Mouse (Mus musculus) CD8-positive naive resting alpha-beta T cell, adult 2 months (primary cell): ENCODE measurements at regions not wholly inside any gene's neighbourhood (a gene's known extent, or its start where the extent isn't known, plus 50 kb on each side); places are given as distances from the start of the nearest gene placed in this dataset.

Experiments
- DNase-seq, 2 experiments: peaks; one replicate each; pipeline ENCODE4 v3.0.0; 2022; ENCODE audit warnings: low read depth in 2 of 2, low spot score in 2 of 2

DNA sequence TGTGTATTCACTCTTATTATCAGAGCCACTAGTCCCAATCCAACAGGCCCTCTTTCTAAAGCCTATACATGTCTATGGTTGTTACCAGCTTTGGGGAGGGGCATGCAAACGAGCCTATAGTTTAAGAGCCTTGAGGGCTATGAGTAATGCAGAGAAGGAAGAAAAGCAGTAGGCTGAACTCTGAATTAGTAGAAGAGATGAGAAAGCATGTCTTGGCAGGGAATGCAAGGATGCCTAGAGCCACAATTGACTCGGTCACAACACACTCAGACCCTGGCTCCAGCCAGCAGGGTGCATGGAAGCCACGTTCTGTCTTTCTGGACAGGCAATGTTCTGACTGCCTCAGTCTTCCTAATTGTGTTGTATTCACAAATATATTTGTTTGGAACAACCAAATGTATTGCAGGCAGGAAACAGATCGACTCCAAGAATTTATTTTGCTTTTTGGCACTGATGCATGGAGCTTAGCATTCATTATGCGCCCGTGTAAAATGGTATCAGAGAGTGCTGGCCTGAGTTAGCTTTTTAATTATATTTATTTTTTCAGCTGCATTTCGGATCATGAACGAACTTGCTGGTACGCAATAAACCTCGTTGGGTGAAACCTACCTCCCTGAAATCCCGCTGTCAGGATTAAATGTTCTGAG, 110.2 kb downstream of the Rybp start:
- no peak for DNase-seq

DNA sequence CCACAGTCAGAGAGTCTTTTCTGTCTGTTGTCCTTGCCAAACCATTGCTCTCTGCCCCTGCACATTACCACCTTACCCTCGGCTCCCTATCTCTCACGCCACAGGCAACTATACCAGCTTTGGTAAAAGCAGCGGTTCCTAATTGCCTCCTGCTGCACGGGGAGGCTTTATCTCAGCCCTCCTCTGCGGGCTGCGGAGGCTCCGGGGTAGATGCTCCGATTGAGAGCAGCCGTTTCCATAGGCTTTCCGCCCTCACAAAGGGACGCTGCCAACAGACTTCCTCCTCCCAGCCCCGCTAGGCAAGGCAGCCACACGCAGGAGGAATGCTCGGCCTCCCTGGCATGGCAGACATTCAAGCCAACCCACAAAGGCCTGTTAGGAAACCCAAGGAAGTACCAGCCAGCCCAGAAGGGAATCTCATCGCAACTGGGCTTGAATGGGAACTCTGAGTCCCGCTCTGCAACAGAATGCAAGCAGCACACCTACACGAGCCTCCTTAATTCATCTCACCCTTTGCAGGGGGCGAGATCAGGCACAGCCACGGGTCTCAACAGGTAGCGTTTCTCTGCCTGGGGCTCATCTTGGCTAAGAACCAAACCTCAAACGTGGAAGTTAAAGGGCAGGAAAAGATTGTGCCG, 116.5 kb downstream of the Rybp start:
- DNase-seq = no peak

DNA sequence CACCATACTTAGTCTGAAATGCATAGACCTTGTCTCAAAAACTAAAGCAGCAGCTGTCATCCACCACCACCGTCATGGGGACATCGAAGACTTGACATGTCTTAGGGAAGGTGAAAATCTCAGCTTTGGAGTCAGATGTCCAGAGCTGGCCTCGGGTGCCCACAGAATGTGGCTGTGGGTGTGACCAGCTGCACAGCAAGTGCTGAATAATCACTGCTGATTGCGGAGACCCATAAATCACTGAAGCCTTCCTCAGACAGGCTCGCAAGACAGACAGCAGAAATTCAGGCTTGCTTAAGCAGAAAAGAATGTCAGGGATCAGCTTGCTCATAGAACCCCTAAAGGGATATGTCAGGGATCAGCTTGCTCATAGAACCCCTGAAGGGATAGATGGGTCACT, 120.0 kb downstream of the Rybp start:
- no peak for DNase-seq

DNA sequence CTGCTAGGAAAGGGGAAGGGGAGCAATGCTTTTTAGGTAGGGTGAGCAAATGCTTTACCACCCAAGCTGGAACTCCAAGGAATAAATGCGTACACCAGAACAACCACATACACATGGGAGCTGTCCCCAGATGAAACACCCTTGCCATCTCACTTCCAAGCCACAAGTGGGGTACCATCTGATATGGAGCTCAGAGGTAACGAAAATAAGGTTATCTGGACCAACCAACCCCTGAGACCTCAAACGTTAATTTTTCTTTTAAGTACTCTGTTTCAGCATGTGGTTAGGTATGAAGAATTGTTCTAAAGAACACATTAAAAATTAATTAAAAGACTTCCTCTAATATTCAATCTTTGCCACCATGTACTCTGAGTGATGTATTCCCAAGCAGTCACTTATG, 121.5 kb downstream of the Rybp start:
- DNase-seq = no peak

DNA sequence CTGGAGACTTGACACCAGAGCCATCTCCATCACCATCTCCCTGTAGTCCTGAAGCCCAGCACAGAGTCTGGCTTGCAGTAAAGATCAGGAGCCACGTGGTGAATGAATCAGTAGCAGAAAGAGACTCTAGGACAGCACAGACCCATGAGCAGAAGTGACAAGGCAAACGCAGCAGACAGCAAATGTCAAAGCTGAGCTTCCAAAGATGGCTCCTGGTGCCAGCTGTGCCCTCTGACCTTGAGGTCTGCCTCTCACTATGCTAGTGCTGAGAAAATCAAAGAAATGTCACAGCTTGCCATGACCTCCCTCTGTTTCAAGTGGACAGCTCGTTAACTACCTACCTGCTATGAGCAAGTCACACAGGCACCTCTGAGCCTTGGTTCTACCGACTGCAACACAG, 123.1 kb downstream of the Rybp start:
- DNase-seq = no peak

DNA sequence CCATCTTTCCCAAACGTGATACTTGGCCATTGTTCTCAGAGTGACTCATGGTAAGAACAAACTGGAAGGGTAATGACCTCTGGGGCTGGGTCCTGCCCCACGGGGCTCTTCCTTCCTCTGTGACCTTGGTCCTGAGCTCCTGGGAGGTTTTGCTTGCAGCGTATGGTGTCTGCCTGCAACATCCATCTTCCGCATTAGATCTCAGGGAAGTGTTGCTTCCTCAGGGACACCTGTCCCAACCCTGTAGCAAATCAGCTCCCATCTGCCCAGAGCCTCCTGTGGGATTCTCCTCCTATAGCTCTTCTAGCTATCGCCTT, 123.5 kb downstream of the Rybp start:
- no peak for DNase-seq

DNA sequence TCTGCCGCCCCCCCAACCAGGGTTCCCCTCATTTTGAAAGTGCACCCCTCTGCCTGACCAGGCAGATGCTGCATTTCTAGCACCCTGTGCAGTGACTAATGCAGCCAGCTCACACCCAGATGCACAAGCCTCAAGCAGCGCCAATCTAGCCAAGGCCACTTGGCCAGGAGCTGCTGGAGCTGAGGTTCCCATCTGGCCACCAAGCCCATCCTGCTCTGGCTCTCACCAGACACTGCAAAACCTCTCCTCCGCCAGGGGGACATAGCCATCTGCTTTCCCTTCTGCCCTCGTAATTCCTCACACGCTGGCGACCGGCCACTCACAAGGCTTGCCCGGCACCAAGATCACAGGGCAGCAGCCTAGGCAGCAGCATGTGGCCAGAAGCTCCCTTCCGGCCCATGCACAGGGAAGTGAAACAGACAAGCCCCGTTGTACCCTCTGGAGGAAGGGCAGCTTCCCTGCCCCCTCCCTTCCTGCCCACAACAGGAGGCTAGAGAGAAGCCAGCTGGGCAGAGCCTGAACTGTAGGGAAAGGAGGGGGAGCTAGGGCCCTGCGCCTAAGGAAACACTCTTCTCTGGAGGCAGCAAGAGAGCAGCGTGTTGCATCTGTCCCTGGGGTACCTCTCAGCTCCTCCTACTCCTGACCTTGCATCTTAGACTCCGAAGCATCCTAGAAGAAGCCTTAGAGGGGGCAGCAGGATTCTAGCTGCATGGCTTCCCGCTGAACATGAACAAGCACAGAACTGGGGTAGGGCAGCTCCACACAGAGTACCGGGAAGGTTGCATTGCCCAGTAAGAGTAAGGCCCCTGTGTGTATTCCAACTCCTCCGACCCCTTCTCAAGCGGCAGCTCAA, 124.1 kb downstream of the Rybp start:
- DNase-seq = peak in 1 of 2 experiments; percentile 11

DNA sequence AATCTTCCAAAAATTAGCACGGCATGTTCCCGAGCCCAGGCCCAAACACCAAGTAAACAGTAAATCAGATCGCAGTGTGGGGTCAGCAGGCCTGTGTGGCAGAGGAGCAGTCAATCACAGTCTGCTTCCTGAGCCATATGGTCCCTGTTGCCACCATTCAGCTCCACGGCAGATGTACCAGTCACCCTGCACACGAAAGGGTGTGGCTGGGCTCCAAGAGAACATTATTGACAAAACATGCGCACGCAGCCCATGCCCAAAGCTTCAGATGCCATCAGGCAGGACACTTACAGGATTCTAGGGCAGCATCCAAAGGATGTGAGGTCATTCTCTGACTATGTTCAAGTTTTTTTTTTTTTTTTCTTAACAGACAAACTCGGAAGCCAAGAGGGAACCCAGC, 126.6 kb downstream of the Rybp start:
- DNase-seq = no peak

DNA sequence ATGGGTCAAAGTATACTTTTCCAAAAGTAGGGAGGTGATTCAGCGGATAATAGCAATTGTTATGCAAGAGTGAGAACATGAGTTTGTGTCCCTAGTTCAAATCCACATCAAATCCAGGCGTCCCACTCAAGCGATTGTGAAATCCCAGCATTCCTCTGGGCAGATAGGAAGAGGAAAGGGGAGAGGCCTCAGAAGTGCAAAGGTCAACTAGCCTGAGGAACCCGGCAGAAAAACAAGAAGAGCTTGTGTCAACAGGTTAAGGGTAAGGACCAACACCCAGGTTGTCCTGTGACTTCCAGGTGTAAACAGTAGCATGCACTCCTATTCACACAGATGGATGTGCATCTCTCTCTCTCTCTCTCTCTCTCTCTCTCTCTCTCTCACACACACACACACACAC, 127.5 kb downstream of the Rybp start:
- DNase-seq = no peak

DNA sequence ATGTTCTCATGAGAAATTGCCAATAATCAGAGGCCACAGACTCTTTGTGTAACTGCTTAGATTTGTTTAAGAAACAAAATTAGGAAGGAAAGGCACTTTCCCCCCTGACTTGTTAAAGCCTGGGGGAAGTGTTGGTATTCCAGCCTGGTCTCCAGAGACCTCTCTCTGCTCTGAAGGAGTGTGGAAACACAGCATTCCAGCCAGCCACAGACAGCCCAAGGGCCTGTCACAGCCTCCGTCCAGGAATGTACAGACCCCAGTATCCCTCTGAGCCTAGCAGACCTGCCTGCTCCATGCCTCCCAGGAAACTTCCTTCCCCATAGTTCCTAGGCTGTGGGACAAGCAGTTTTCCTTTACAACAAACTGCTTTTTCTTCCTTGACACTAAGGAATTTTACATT, 128.0 kb downstream of the Rybp start:
- no peak for DNase-seq

DNA sequence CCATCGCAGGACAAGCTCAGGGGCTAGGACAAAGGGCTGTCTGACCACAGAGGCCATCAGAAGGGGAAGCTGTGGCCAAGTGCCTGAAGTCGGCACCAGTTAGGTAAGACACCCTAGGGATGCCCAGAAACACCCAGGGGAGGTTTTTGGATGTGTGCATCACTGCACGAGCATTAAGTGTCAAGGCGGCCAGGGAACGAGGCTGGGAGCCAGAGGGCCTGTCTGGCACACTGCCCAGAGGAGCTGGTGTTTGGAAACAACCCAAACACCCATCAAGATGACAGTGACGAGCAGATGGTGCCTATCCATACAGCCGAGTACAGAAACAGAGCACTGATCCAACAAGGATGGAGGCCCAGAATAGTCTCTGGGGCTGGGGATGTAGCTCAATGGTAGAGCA, 130.0 kb downstream of the Rybp start:
- no peak for DNase-seq

DNA sequence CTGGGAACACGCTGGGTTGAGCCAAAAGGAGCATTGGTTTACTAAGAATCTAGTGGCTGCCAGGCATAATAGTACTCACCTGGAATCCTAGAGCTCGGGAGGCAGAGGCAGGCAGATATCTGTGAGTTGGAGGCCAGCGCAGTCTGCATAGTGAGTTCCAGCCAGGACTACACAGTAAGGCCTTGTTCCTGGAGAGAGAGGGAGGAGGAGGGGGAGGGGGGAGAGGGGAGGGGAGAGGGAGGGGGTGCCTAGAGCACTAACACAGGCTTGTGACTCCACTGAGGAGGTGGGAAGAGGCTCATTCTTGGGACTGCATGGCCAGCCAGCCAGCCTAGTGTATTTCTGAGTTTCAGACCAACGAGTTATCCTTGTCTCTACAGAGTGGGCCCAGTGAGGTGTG, 131.1 kb downstream of the Rybp start:
- no peak for DNase-seq

DNA sequence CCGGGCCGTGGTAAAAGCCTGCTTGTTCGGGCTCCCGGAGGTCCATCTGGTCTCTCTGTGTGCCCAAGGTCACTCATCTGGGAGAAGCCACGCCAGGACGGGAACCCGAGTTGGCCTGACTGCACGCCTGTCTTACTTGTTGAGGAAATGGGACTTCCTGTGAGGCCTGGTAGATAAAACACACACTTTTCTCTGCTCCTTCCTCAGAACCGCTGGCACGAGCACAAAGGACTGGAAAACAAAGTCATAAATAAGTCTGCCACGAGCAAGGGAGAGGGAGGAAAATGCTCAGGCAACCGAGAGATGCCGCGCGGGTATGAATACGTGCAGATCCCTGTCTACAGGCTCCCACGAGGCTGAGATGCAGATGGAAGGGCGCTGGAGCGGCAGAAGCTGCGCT, 131.6 kb downstream of the Rybp start:
- DNase-seq = peak in 1 of 2 experiments; percentile 6

DNA sequence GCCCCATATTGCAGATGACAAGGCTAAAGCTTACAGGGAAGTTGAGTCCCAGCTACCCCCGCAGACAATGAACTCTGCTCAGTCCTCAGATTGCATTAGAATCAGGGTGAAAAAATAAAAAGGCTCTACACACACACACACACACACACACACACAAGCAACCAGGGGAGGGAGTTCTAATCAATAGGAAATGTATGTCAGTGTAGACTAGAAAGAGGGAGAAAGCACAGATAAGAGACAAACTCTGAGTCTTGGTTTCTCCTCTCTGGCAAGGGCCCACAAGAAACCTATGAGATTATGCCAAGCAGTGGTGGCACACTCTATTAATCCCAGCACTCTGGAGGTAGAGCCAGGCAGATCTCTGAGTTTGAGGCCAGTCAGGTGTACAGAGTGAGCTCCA, 135.8 kb downstream of the Rybp start:
- DNase-seq = no peak

DNA sequence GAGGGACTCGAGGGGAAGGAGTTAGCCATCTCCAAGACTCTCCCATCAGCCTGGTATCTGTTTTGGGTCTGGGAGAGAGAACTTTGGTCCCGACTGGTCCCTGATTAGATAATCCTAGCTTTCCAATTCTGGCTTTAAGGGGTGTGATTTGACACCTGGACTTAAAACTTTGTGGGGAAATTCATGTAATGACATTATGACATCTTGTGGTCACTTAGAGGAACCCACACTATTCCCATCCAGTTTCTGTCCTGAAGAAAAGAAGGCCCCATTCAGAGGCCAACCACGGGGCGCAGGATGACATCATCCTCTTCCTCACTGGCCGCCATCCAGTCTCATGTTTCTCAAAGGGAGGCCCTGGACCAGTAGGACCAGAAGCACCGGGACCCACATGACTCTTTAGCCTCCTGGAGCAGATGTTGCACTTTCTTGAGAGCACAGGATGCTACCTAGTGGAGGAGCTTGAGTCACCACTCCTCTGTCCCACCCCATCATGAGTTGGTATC, 136.5 kb downstream of the Rybp start:
- DNase-seq = no peak

DNA sequence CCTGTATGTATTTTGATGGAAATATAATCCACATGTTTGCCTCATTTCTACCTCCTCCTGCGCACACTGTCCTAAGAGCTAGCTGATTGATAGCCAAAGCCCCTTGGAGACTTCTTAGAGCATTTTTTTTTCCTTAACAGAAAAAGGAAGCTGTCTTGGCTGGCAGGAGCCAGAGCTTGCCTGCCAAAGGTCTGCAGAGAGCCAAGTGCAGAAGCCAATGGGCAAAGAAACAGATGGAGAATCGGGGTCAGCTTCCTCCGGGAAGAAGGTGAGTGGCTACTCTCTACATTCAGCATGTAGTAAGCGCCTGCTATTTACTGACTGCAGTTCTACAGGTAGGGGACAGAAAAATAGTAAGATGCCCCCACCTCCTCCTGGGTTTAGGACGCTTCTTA, 137.8 kb downstream of the Rybp start:
- DNase-seq = no peak

DNA sequence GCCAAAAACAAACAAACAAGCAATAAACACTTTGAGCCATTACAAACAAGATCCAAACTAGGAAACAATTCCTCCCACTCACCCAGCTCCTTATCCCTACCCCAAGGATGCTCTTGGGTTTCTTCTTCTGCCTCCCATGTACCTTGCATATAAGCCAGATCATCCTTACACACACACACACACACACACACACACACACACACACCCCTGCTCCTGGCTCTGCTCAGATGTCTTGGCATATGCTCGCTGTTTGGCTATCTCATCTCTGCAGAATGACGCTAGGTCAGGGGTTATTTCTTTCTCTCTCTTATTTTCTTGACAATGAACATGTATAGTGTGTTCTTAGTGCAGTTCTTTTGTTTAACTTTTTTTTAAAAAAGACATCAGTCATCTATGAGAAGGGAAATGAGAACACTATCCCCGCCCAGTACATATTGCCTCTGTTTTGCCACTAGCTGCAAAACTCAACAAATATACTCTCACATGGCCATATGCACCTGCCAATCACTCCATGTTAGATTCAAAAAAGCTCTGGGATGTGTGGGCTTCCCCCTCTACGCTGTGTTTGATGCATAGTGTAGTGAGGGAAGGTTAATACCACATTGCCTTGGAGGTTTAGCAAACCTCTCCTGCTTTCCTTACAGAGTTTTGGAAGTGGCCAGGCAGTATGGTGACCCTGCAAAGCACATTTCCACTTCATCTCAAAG, 138.4 kb downstream of the Rybp start:
- no peak for DNase-seq

DNA sequence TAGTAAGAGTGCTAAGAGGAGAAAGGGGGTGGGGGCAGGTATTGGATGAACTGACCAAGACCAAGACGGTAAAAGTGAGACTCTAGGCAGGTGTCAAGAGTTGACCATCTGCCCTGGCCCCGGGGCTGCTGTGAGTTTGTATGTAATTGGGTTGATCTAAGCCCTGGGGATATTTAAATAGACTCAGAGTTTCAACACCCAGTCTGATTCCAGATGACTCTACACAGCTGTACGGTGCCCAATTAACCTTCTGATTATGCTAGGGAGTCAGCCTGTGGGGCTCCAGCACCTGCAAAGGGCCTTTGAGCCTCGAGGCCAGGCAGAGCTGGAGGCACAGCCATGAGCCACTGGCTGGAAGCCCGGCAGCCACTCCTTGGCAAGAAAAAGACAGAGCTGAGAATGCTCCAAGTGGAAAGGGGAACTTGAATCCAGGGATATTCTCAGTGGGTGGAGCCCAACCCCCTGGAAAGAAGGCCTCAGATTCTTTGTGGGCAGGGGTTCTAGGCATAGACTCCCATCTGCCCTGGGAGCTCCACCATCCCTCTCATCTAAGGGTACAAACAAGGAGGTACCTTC, 140.8 kb downstream of the Rybp start:
- no peak for DNase-seq

DNA sequence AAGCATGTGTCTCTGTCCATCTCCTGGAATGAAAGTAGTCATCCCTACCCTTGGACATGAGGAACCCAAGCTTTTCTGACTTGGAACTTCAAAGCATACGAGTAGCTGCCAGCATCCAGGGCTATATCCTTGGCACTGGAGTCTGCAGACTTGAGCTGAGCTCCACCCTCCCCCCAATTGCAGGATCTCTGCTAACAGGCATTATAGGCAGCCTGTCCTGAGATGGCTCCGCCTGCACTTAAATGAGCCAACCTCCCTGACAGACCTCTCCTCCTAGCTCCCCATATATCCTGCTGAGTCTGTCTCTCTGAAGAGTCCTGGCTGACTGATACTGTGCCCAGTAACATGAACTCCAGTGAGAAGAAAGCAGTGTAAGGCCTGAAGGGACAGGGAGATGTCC, 141.4 kb downstream of the Rybp start:
- no peak for DNase-seq

DNA sequence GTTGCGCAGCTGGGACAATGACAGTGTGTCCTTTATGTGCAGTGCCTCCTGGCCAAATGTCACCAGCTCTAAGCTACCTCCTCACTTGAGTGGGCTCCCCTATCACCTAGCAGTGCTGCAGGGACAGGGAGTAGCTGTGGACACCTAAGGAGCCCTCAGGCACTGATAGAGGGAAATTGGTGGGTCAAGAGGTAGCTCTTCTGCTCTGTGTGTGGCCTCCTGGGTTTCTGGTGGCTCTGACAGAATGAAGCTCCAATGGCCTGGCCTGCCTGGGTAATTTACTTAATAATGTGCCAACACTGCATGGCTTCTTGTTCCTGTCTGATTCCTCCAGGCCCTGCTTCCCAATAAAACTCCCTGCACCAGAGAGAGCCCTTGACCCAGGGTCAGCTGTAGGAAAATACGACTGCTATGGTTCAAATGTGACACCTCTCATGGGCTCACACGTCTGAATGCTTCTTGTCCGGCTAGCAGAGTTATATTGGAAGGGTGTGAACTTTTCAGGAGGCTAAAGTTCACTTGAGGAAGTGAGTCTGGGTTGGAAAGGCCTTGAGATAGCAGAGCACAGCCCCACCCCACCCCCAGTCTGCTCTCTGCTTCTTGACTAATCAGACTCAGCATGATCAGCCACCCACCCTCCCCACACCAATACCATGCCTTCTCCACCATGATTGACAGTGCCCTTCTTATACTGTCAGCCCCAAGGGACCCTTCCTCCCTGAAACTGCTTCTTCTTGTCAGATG, 142.6 kb downstream of the Rybp start:
- DNase-seq = no peak
